Mouse (Mus musculus) thymus, adult 2 months (tissue): ENCODE measurements around the gene Cnih3.

Source experiments
- CTCF ChIP-seq: fragments of 200-500 bp; IDR thresholded peaks from 2 replicates; pipeline ENCODE4 v1.5.1; 2012; ENCODE audit warnings: mild to moderate bottlenecking, control low read depth, low read length, moderate library complexity, borderline replicate concordance; ENCODE audit not compliant: control insufficient read depth, poor library complexity, insufficient read depth; ENCODE audit errors: extremely low read depth
- POLR2A ChIP-seq: fragments of 200-500 bp; IDR thresholded peaks from 2 replicates; pipeline ENCODE4 v1.6.1; 2012; ENCODE audit warnings: mild to moderate bottlenecking, low read length, control low read depth, moderate library complexity; ENCODE audit not compliant: control insufficient read depth, poor library complexity, insufficient read depth; ENCODE audit errors: extremely low read depth

DNA sequence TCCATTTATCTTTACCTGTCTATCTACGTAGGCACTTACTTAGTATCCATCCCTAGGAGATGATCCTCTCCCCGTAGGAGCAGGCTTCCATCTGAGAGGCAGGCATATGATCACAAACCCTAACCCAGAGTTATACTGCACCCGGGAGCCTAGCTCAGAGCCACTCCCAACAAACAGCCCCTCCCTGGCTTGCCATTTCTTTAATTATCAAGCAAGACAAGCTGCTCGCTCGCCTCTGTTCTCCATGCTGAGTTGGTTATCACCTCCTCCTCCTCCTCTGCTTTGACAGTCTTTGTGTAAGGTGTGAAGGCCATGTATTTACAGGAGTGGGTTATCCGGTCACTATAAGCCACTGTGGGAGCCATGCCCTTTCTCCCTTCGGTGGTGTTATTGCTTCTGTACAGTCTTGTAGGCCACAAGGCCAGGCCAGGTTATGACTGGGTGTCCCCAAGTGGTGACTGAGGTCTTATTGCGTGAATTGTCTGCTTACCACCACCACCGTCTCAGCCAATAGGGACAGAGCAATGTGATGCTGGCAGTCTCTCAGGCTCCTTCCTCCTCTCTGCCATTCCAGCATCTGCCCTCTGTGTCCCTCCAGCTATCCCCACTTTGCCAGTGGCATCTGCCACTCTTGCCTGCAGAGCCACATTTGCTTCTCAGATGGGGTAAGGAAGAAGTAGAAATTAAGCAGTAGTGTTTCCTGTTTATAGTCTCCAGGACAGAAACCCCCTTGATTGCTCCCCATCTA, 22.4 kb downstream of the Cnih3 start:
- TF ChIP-seq CTCF (no peak), POLR2A (no peak)
